Mouse (Mus musculus) heart, embryonic 11.5 days (tissue): ENCODE results near the gene Lancl1. TPM values are rescaled to one million over a fixed set of nuclear protein-coding genes. Genes with fewer than 3 reads are reported as not detected.

Experiments
- ATAC-seq: fragments of 200-750 bp; cut with Nextera tagmentation; replicated peaks from 2 replicates; pipeline ENCODE4 v1.8.0; 2017; ENCODE audit warnings: moderate library complexity; ENCODE audit not compliant: insufficient number of reproducible peaks, low FRiP score, low TSS enrichment
- H3K27ac ChIP-seq: fragments of 300-500 bp; sonication (generic); 2 replicates; pipeline ENCODE4 v1.5.1; 2014; ENCODE audit warnings: mild to moderate bottlenecking, low read depth, low read length
- H3K27me3 ChIP-seq: fragments of 300-500 bp; sonication (generic); 2 replicates; pipeline ENCODE4 v1.6.1; 2014; ENCODE audit warnings: mild to moderate bottlenecking, low read length, mixed read lengths; ENCODE audit not compliant: control insufficient read depth, insufficient read depth
- H3K36me3 ChIP-seq: fragments of 300-500 bp; sonication (generic); 2 replicates; pipeline ENCODE4 v1.6.1; 2014; ENCODE audit warnings: mild to moderate bottlenecking, low read length, moderate library complexity, mixed read lengths; ENCODE audit not compliant: control insufficient read depth, insufficient read depth
- H3K4me1 ChIP-seq: fragments of 300-500 bp; sonication (generic); 2 replicates; pipeline ENCODE4 v1.6.1; 2014; ENCODE audit warnings: low read length; ENCODE audit not compliant: control insufficient read depth, insufficient read depth
- H3K4me2 ChIP-seq: fragments of 300-500 bp; sonication (generic); 2 replicates; pipeline ENCODE4 v1.6.1; 2014; ENCODE audit warnings: mild to moderate bottlenecking, moderate library complexity
- H3K4me3 ChIP-seq: fragments of 300-500 bp; sonication (generic); 2 replicates; pipeline ENCODE4 v1.5.1; 2014; ENCODE audit warnings: low read depth, low read length
- H3K9ac ChIP-seq: fragments of 300-500 bp; sonication (generic); 2 replicates; pipeline ENCODE4 v1.6.1; 2014; ENCODE audit warnings: mild to moderate bottlenecking, low read depth, low read length, moderate library complexity
- H3K9me3 ChIP-seq: fragments of 300-500 bp; sonication (generic); replicated peaks from 2 replicates; pipeline ENCODE4 v1.6.1; 2016; ENCODE audit warnings: low read length; ENCODE audit not compliant: control insufficient read depth
- WGBS: fragments of 180-500 bp; shearing (Covaris S2); extraction: QIAGEN DNeasy Blood & Tissue Kit; methylation state at CpG from one replicate; pipeline ENCODE4 v1.1.7; 2014; ENCODE audit not compliant: insufficient replicate concordance; 5-methylcytosine and 5-hydroxymethylcytosine counted together
- polyA plus RNA-seq: library from polyadenylated mRNA; unstranded; fragments of >200 nt; fragmentation: Nextera tagmentation; extraction: Ambion mirVana; gene quantifications from 2 replicates; pipeline ENCODE4 v1.2.1, GENCODE M21; 2014

The Lancl1 gene
- polyA plus RNA-seq, 1 experiment from 2014 or later = 60.4 TPM

DNA sequence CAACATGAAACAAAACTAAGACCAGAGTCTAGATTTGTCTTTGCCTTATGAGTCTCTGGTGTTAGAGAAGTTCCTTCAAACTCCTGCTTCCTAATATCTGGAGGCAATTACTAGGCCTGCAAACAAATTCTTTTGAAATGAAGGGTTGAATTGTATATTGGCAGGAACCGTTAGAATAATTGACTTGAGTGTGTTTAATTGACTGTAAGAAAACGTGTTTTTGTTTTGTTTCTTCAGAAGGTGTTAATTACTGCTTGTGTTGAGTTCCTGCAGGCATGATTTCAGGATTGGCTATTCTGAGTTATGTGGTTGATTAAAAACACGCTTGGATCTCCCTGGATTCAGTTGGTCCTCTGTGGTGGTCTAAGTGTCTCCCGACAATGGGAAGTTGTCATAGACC lies 14.0 kb upstream of the Lancl1 start:
- no peaks in the 10 kb centered on the region for H3K4me1 ChIP-seq
- no peak overlapping the region for H3K4me2 ChIP-seq
- no peak overlapping the region for H3K4me3 ChIP-seq
- H3K36me3 ChIP-seq = no peaks in the 10 kb centered on the region
- WGBS = 67% methylated on average over 4 of the region's 4 CpGs
- no peak overlapping the region for H3K9ac ChIP-seq
- H3K27ac ChIP-seq = no peak overlapping the region
- ATAC-seq = no peak
- no peaks in the 10 kb centered on the region for H3K27me3 ChIP-seq
- no peaks in the 10 kb centered on the region for H3K9me3 ChIP-seq

DNA sequence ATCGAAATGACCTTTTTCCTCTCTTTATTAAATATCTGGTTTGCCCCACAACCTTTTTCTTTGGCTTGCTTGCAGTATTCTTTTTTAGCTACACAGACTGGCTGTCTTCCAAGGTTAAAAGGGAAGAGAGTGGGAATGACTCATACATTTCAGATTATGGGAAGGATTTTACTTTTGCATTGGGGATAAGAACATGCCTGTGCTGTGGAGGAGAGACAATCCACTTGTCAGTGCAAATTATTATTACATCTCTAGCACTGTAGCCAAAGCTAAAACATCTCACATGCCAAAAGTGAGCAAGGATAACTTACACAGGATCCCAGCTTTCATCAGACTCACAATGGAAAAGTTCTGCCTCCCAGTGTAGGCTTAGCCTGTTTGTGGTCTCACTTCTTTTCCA lies 10.9 kb upstream of the Lancl1 start:
- Histone ChIP-seq H3K9me3 (no peaks in the 10 kb centered on the region), H3K4me2 (no peak overlapping the region), H3K27ac (no peak overlapping the region), H3K36me3 (no peaks in the 10 kb centered on the region), H3K4me1 (no peaks in the 10 kb centered on the region), H3K9ac (no peak overlapping the region), H3K4me3 (no peak overlapping the region), H3K27me3 (no peaks in the 10 kb centered on the region)
- 47% methylated on average over 1 of the region's 1 CpGs for WGBS
- no peak for ATAC-seq

DNA sequence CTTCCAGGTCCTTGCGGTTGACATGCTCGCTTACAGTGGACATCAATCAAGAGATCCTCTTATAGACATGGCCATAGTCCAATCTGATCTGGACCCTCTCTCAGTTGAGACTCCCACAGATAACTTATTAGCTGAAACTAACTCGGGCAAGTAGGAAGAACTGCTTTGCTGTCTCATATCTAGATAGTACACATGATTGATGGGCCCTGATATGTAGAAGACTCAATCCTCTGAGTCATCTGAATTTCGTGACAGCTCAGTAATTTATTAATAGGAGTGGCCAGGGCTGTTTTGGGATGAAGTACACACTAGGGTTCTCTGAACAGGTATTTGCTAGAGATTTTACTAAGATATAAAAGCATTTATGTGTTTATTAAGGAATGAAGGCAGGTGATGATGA lies 10.0 kb upstream of the Lancl1 start:
- no peaks in the 10 kb centered on the region for H3K4me1 ChIP-seq
- H3K27me3 ChIP-seq = no peaks in the 10 kb centered on the region
- no peak overlapping the region for H3K4me3 ChIP-seq
- no peaks in the 10 kb centered on the region for H3K9me3 ChIP-seq
- no peak for ATAC-seq
- WGBS = 67% methylated on average over 4 of the region's 4 CpGs
- H3K36me3 ChIP-seq = no peaks in the 10 kb centered on the region
- H3K27ac ChIP-seq = no peak overlapping the region
- H3K9ac ChIP-seq = no peak overlapping the region
- H3K4me2 ChIP-seq = no peak overlapping the region

DNA sequence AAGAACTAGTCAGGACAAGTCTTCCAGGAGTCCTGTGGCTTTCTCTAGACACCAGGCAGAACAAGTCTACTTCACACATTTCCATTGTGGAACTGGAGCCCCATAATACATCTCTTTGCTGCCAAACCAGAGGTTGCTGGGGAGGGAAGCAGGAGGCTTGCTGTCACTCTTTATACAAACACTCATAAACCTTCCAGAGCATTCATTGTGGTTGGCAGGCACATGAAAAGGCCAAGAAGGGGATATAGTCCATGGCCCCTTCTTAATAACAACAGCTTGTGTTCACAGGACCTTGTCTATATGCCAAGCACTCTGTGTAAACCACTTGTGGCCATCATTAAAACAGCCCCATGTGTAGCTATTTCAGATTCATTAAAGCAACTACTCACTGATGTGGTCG lies 6.4 kb upstream of the Lancl1 start:
- Histone ChIP-seq H3K27ac (no peak overlapping the region), H3K9ac (no peak overlapping the region), H3K4me3 (no peak overlapping the region), H3K27me3 (no peaks in the 10 kb centered on the region), H3K36me3 (no peaks in the 10 kb centered on the region), H3K9me3 (no peaks in the 10 kb centered on the region), H3K4me1 (no peaks in the 10 kb centered on the region), H3K4me2 (no peak overlapping the region)
- WGBS = 69% methylated on average over 1 of the region's 1 CpGs
- no peak for ATAC-seq

DNA sequence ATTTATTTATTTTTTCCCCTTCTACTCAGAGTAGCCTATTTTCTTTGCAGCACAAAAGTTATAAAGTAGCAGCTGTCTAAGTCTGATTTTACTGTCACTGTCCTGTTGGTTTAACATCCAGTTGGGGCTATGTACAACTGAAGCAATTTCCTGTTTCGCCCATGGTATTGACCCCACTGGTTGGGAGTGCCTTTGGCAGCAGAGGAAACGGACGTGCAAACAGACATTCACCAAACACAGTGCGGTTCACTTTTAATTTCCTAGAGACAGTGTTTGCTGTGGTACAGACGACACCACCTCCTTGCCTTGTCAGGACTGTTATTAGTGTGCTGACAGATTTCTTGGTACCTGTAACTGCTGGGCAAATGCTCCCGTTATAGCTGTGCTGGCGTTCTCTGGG lies 3.9 kb upstream of the Lancl1 start:
- H3K36me3 ChIP-seq = no peaks in the 10 kb centered on the region
- H3K27me3 ChIP-seq = no peaks in the 10 kb centered on the region
- WGBS = 59% methylated on average over 7 of the region's 7 CpGs
- H3K27ac ChIP-seq = no peak overlapping the region
- no peak overlapping the region for H3K4me3 ChIP-seq
- ATAC-seq = no peak
- peaks cover 3% of the 10 kb centered on the region; the same call in 1 of the 2 replicates for H3K4me1 ChIP-seq
- no peaks in the 10 kb centered on the region for H3K9me3 ChIP-seq
- no peak overlapping the region for H3K9ac ChIP-seq
- H3K4me2 ChIP-seq = no peak overlapping the region

DNA sequence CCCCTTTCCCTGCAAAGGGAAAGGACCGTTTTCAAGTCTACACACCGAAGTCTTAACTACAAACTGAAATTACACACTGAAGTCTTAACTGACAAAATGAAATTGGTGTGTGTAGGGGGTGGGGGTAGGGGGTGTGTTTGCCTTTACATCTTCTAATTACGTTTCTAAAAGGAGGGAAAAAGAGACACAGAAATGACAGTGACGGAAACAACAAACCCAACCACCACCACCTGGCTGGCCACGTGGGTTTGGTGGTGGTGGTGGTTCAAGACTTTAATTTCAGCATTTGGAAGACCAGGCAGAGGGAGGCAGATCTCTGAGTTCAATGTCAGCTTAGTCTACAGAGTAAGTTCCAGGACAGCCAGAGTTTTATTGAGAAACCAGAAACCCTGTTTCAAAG lies 411 bp upstream of the Lancl1 start:
- Histone ChIP-seq H3K36me3 (no peaks in the 10 kb centered on the region; the same call in 1 of the 2 replicates), H3K9me3 (no peaks in the 10 kb centered on the region), H3K27me3 (no peaks in the 10 kb centered on the region), H3K27ac (no peak overlapping the region), H3K9ac (peak overlapping the region; percentile 69), H3K4me3 (peak overlapping the region; percentile 76), H3K4me2 (peak overlapping the region; percentile 69), H3K4me1 (peaks cover 3% of the 10 kb centered on the region; the same call in 1 of the 2 replicates)
- 4% methylated on average over 5 of the region's 5 CpGs for WGBS
- 0 out of 2 replicates have a peak, but pooled peaks have one; percentile 6 for ATAC-seq

DNA sequence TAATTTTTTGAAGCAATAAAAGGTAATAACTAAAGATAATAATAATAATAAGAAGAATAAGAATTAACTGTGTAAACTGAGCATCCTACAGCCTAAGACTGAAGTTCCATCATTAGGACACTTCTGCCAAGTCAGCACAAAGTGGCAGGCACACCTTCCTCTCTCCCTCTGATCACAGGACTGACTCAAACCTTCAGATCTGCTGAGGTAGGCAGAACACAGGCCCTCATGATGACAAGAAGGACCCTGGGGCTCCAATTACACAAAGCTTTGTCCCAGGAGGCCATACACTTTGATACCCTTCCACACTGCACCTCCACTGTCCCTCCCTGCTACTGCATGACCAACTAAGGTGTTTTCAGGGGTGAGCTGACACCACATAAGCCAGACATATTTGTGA lies 1.5 kb downstream of the Lancl1 start:
- Histone ChIP-seq H3K27me3 (no peaks in the 10 kb centered on the region), H3K4me1 (peaks cover 3% of the 10 kb centered on the region; the same call in 1 of the 2 replicates), H3K4me2 (no peak overlapping the region), H3K9me3 (no peaks in the 10 kb centered on the region), H3K4me3 (no peak overlapping the region), H3K9ac (no peak overlapping the region), H3K36me3 (peaks cover 9% of the 10 kb centered on the region), H3K27ac (no peak overlapping the region)
- ATAC-seq = no peak

DNA sequence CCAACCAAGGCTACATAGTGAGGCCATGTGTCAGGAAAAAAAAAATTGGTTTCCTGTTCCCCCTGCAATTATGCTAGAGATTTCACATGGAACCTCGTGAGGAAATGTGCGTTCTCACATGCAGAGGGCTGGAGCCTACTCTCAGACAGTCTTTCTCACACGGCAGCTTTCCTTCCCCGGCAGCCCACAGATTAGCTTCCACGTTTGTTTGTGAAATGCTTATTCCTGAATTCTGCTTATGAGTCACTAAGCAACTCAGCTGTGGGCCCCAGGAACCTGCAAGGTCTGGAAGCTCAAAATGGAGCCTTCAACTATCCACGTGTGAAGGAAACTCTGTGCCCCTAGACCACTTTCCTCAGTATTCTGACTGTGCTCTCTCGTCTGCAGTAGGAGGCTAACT lies 5.4 kb downstream of the Lancl1 start:
- no peak overlapping the region for H3K9ac ChIP-seq
- H3K27ac ChIP-seq = no peak overlapping the region
- H3K4me3 ChIP-seq = no peak overlapping the region
- no peak overlapping the region for H3K4me2 ChIP-seq
- no peaks in the 10 kb centered on the region for H3K9me3 ChIP-seq
- 86% methylated on average over 7 of the region's 7 CpGs for WGBS
- H3K4me1 ChIP-seq = peaks cover 3% of the 10 kb centered on the region; the same call in 1 of the 2 replicates
- no peak for ATAC-seq
- H3K36me3 ChIP-seq = peaks cover 11% of the 10 kb centered on the region
- no peaks in the 10 kb centered on the region for H3K27me3 ChIP-seq

DNA sequence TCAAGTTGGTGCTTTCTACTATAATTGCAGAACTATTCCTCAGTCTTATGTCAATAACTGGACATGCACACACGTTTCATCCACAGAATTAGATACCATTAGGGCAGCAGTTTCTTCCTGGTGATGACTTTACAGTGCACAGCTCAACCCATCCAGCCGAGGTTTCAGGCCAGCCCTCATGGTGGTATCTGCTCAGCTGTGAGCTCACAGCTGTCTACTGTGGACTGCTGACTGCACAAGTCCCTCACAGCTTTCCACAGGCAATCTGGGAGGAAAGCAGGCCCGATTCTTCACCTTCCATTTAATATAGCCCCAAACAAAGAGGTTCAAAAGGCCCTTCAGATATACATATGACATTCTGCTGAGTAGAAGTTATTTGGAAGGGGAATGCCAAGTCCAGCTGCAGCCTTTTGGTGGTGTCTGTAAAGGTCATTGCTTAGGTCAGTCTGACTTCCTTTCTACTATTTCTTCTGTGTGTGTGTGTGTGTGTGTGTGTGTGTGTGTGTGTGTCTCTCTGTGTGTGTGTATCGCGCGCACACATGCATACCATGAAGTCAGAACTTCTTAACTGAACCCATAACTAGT lies 11.7 kb downstream of the Lancl1 start:
- no peaks in the 10 kb centered on the region for H3K9me3 ChIP-seq
- H3K4me3 ChIP-seq = no peak overlapping the region
- H3K27me3 ChIP-seq = no peaks in the 10 kb centered on the region
- H3K27ac ChIP-seq = no peak overlapping the region
- 0 out of 2 replicates have a peak, but pooled peaks cover 2% of the 10 kb centered on the region for H3K36me3 ChIP-seq
- WGBS = 81% methylated on average over 6 of the region's 6 CpGs
- H3K4me2 ChIP-seq = no peak overlapping the region
- H3K4me1 ChIP-seq = no peaks in the 10 kb centered on the region
- no peak for ATAC-seq
- no peak overlapping the region for H3K9ac ChIP-seq
